Mouse (Mus musculus): ENCODE data around the gene Cstl1.
"Not testable (repeated sequence)": the region's sequence is repeated elsewhere in the genome, so short reads cannot be mapped to it uniquely, and the experiment has no call there.

Cstl1 gene

GRCm38 (mm10) chr2:148750058-148750457 lies at the start of gene Cstl1:
TSS of gene Cstl1 (plus strand) at chr2:148750358.
- ATAC-seq (ENCODE audit: insufficient number of reproducible peaks, low FRiP score, low TSS enrichment), result no peak

- ATAC-seq (ENCODE audit: insufficient number of reproducible peaks, low FRiP score, low TSS enrichment), result peak; percentile 39; the same call in 1 of the 2 replicates
Observed at GRCm38 (mm10) chr2:148706409-148707201, 43.6 kb upstream of the Cstl1 start.

GRCm38 (mm10) chr2:148707202-148707530 lies 43.0 kb upstream of the Cstl1 start:
- ATAC-seq (ENCODE audit: insufficient number of reproducible peaks, low FRiP score, low TSS enrichment), result no peak

GRCm38 (mm10) chr2:148712326-148712725 lies 37.8 kb upstream of the Cstl1 start:
- ATAC-seq (ENCODE audit: insufficient number of reproducible peaks, low FRiP score, low TSS enrichment), result no peak

GRCm38 (mm10) chr2:148717072-148717471 lies 33.1 kb upstream of the Cstl1 start:
- ATAC-seq (ENCODE audit: insufficient number of reproducible peaks, low FRiP score, low TSS enrichment), result no peak

GRCm38 (mm10) chr2:148719271-148719995 lies 30.7 kb upstream of the Cstl1 start:
- no peak for ATAC-seq (ENCODE audit: insufficient number of reproducible peaks, low FRiP score, low TSS enrichment)

- ATAC-seq (ENCODE audit: insufficient number of reproducible peaks, low FRiP score, low TSS enrichment), result peak; percentile 57
Observed at GRCm38 (mm10) chr2:148731614-148732326, 18.4 kb upstream of the Cstl1 start.

GRCm38 (mm10) chr2:148732327-148733000 lies 17.7 kb upstream of the Cstl1 start, which contains the start of gene Napb:
TSS of gene Napb (minus strand) at chr2:148732467.
- ATAC-seq (ENCODE audit: insufficient number of reproducible peaks, low FRiP score, low TSS enrichment), result peak; percentile 99

GRCm38 (mm10) chr2:148743001-148743400 lies 7.2 kb upstream of the Cstl1 start:
- ATAC-seq (ENCODE audit: insufficient number of reproducible peaks, low FRiP score, low TSS enrichment), result peak; percentile 97

- ATAC-seq (ENCODE audit: insufficient number of reproducible peaks, low FRiP score, low TSS enrichment), result no peak; the same call in 1 of the 2 replicates
Observed at GRCm38 (mm10) chr2:148743846-148744407, 6.2 kb upstream of the Cstl1 start.

- ATAC-seq (ENCODE audit: insufficient number of reproducible peaks, low FRiP score, low TSS enrichment), result peak; percentile 80
Observed at GRCm38 (mm10) chr2:148751893-148752813, 2.0 kb downstream of the Cstl1 start.

- no peak for ATAC-seq (ENCODE audit: insufficient number of reproducible peaks, low FRiP score, low TSS enrichment)
Observed at GRCm38 (mm10) chr2:148754310-148754846, 4.2 kb downstream of the Cstl1 start.

- no peak for ATAC-seq (ENCODE audit: insufficient number of reproducible peaks, low FRiP score, low TSS enrichment)
Observed at GRCm38 (mm10) chr2:148763648-148764388, 13.7 kb downstream of the Cstl1 start.

GRCm38 (mm10) chr2:148771397-148771796 lies 21.2 kb downstream of the Cstl1 start, which contains the start of gene Cst11:
TSS of gene Cst11 (minus strand) at chr2:148771497.
- not testable (repeated sequence) for ATAC-seq (ENCODE audit: insufficient number of reproducible peaks, low FRiP score, low TSS enrichment)

GRCm38 (mm10) chr2:148781709-148782108 lies 31.6 kb downstream of the Cstl1 start, which contains the start of gene 8030411F24Rik:
TSS of gene 8030411F24Rik (plus strand) at chr2:148782009.
- ATAC-seq (ENCODE audit: insufficient number of reproducible peaks, low FRiP score, low TSS enrichment), result no peak

GRCm38 (mm10) chr2:148789142-148789541 lies 39.0 kb downstream of the Cstl1 start, which contains the start of gene Cst12:
TSS of gene Cst12 (plus strand) at chr2:148789361.
- no peak for ATAC-seq (ENCODE audit: insufficient number of reproducible peaks, low FRiP score, low TSS enrichment)

- ATAC-seq (ENCODE audit: insufficient number of reproducible peaks, low FRiP score, low TSS enrichment), result no peak
Observed at GRCm38 (mm10) chr2:148798485-148798884, 48.3 kb downstream of the Cstl1 start, which contains the start of gene Cst8. TSS of gene Cst8 (plus strand) at chr2:148798785.

GRCm38 (mm10) chr2:148801491-148801921 lies 51.3 kb downstream of the Cstl1 start:
- peak; percentile 93 for ATAC-seq (ENCODE audit: insufficient number of reproducible peaks, low FRiP score, low TSS enrichment)
